9 mouse cellular contexts compared by ENCODE assay signal in the genomic region with DNA sequence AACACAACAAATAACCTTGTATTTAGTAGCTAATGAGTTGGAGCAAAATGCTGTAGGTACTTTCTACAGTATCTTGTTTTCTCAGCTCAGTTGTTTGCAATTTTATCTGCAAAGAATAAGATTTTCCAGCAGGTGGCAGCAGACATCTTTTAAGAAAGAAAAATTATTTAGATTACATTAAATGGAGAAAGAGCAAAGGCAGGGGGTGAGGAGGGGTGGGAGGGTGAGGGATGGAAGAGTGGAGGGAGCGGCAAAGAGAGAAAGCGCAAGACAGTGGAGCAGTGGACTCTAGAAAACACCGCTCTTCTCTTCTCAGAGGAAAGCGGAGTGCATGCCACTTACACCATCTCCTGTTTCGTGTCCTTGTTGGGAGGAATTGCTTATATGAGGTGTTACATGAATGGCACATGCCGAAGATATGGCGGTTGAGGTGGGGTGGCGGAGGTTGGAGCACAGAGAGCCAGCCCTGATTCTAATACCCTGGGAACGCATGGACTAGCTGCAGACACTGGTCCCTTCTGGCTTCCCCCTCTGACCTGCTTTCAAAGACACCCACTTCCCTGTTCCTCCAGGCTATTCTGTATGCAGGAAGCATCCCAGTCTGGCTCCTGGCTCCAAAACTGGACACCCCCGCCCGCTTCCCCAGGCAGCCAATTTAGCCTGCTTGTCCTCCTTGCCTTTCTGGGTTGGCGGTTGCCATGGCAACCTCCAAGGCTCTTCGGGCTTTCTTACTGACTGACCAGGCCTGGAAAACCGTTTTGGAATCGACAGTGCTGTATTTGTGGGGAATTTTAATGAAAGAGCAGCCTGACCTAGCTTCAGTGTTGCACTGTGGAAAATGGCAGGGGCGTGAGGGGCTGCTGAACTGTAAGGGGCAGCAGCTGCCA.
DNase-seq lines count a peak whose midpoint lies in the region; ATAC-seq and TF ChIP-seq lines count a peak whose summit lies in the region.
"Had no signal": no experiment of that assay in that cellular context is flagged by ENCODE, and none has a peak within 500 bp of the region (broad histone marks: within the 10 kb centered on the region; RNA-seq: fewer than 3 reads in every experiment).

No protein-coding gene starts in this region.

- WGBS in kidney, embryonic 14.5 days = 25% methylated on average over 16 of the region's 16 CpGs
- WGBS in intestine, embryonic 14.5 days = 22% methylated on average over 16 of the region's 16 CpGs
- 21% methylated on average over 16 of the region's 16 CpGs for WGBS in limb, embryonic 11.5 days
- 3% methylated on average over 16 of the region's 16 CpGs for WGBS in neural tube, embryonic 14.5 days
- 53% methylated on average over 16 of the region's 16 CpGs for WGBS in thymus, adult 2 months

- H3K4me2 ChIP-seq in kidney, embryonic 14.5 days (replicated peaks; ENCODE audit: low read depth, low read length) = peak overlapping the region; percentile 46
- H3K4me2 ChIP-seq in intestine, embryonic 14.5 days (ENCODE audit: low read length) = peak overlapping the region; percentile 50
- peak overlapping the region; percentile 48 for H3K4me2 ChIP-seq in limb, embryonic 11.5 days (ENCODE audit: low read depth, severe bottlenecking)
- peak overlapping the region; percentile 52 for H3K4me2 ChIP-seq in neural tube, embryonic 14.5 days (ENCODE audit: low read depth, low read length)

- TF ChIP-seq POLR2A in cortical plate, adult 2 months (IDR thresholded peaks at IDR 0.05; ENCODE audit: extremely low read depth, insufficient read depth, low read length) = no peak
- no peak for TF ChIP-seq POLR2A in thymus, adult 2 months (IDR thresholded peaks at IDR 0.05; ENCODE audit: control insufficient read depth, extremely low read depth, insufficient read depth, low read length, poor library complexity)

- H3K27me3 ChIP-seq in kidney, embryonic 14.5 days (ENCODE audit: control insufficient read depth, insufficient read depth, low read length) = no peaks in the 10 kb centered on the region
- H3K27me3 ChIP-seq in intestine, embryonic 14.5 days (replicated peaks; ENCODE audit: control insufficient read depth, insufficient read depth, low read length) = no peaks in the 10 kb centered on the region
- H3K27me3 ChIP-seq in limb, embryonic 11.5 days (ENCODE audit: control insufficient read depth, insufficient read depth, low read length) = no peaks in the 10 kb centered on the region
- H3K27me3 ChIP-seq in neural tube, embryonic 14.5 days (ENCODE audit: control insufficient read depth, insufficient read depth, low read length) = no peaks in the 10 kb centered on the region
- H3K27me3 ChIP-seq in thymus, adult 2 months (ENCODE audit: control insufficient read depth, insufficient read depth, low read length) = no peaks in the 10 kb centered on the region

- no peak for DNase-seq in kidney, adult 8-10 months
- peak; percentile 68 for DNase-seq in gastrocnemius, postnatal 14 days
- DNase-seq in intestine, embryonic 14.5 days (ENCODE audit: low spot score) = peak; percentile 65
- DNase-seq in limb, embryonic 11.5 days (ENCODE audit: low spot score) = peak; percentile 74
- DNase-seq in thymus, adult 2 months = no peak

- no peaks in the 10 kb centered on the region for H3K36me3 ChIP-seq in kidney, embryonic 14.5 days (ENCODE audit: control insufficient read depth, insufficient read depth, low read length)
- H3K36me3 ChIP-seq in intestine, embryonic 14.5 days (ENCODE audit: control insufficient read depth, insufficient read depth, low read length) = no peaks in the 10 kb centered on the region
- H3K36me3 ChIP-seq in limb, embryonic 11.5 days (ENCODE audit: control insufficient read depth, insufficient read depth, low read length) = no peaks in the 10 kb centered on the region
- H3K36me3 ChIP-seq in neural tube, embryonic 14.5 days (ENCODE audit: control insufficient read depth, insufficient read depth, low read length) = no peaks in the 10 kb centered on the region
- no peaks in the 10 kb centered on the region for H3K36me3 ChIP-seq in thymus, adult 2 months (ENCODE audit: control insufficient read depth, insufficient read depth, low read length)
- H3K36me3 ChIP-seq: G1E had no signal

- TF ChIP-seq CTCF in cortical plate, adult 2 months (IDR thresholded peaks at IDR 0.05; ENCODE audit: extremely low read depth, insufficient read depth, low read length) = 0 out of 2 replicates have a peak, but pooled peaks have one; percentile 15
- no peak for TF ChIP-seq CTCF in thymus, adult 2 months (IDR thresholded peaks at IDR 0.05; ENCODE audit: borderline replicate concordance, control insufficient read depth, extremely low read depth, insufficient read depth, low read length, poor library complexity)

- intact Hi-C loops in gastrocnemius, postnatal 14 days (cut with DNase I; ENCODE audit: low total_unique reads) = no loop called here

- H3K4me3 ChIP-seq in kidney, embryonic 14.5 days (ENCODE audit: low read length) = peak overlapping the region; percentile 24
- H3K4me3 ChIP-seq in cortical plate, adult 2 months (ENCODE audit: insufficient read depth, low read length) = peak overlapping the region; percentile 42
- peak overlapping the region; percentile 23 for H3K4me3 ChIP-seq in intestine, embryonic 14.5 days (ENCODE audit: low read depth, low read length)
- peak overlapping the region; percentile 16; the same call in 1 of the 2 replicates for H3K4me3 ChIP-seq in limb, embryonic 11.5 days (ENCODE audit: low read depth, low read length)
- peak overlapping the region; percentile 28 for H3K4me3 ChIP-seq in neural tube, embryonic 14.5 days (ENCODE audit: low read depth, low read length)
- no peak overlapping the region for H3K4me3 ChIP-seq in thymus, adult 2 months (ENCODE audit: control insufficient read depth, insufficient read depth, low read length)

- H3K9me3 ChIP-seq in kidney, embryonic 14.5 days (ENCODE audit: control insufficient read depth, low read length) = no peaks in the 10 kb centered on the region
- H3K9me3 ChIP-seq in intestine, embryonic 14.5 days (ENCODE audit: control insufficient read depth, low read length) = no peaks in the 10 kb centered on the region
- no peaks in the 10 kb centered on the region for H3K9me3 ChIP-seq in limb, embryonic 11.5 days (ENCODE audit: control insufficient read depth, low read length)
- H3K9me3 ChIP-seq in neural tube, embryonic 14.5 days (ENCODE audit: control insufficient read depth, low read length) = no peaks in the 10 kb centered on the region
- H3K9me3 ChIP-seq: G1E had no signal

- H3K27ac ChIP-seq in kidney, embryonic 14.5 days (ENCODE audit: low read depth, low read length) = no peak overlapping the region
- peak overlapping the region; percentile 86 for H3K27ac ChIP-seq in cortical plate, adult 2 months (ENCODE audit: insufficient read depth, low read length)
- no peak overlapping the region for H3K27ac ChIP-seq in intestine, embryonic 14.5 days (ENCODE audit: low read depth)
- peak overlapping the region; percentile 22 for H3K27ac ChIP-seq in limb, embryonic 11.5 days (replicated peaks; ENCODE audit: low read depth, low read length)
- H3K27ac ChIP-seq in neural tube, embryonic 14.5 days (ENCODE audit: low read depth, low read length) = peak overlapping the region; percentile 86
- H3K27ac ChIP-seq in thymus, adult 2 months (ENCODE audit: control insufficient read depth, insufficient read depth, low read length) = no peak overlapping the region

- H3K9ac ChIP-seq in kidney, embryonic 14.5 days (ENCODE audit: low read depth, low read length) = no peak overlapping the region
- no peak overlapping the region for H3K9ac ChIP-seq in intestine, embryonic 14.5 days (ENCODE audit: low read length)
- peak overlapping the region; percentile 37 for H3K9ac ChIP-seq in limb, embryonic 11.5 days (ENCODE audit: low read length)
- H3K9ac ChIP-seq in neural tube, embryonic 14.5 days (replicated peaks; ENCODE audit: low read depth, low read length) = peak overlapping the region; percentile 43

- H3K4me1 ChIP-seq in kidney, embryonic 14.5 days (ENCODE audit: control insufficient read depth, insufficient read depth, low read length) = no peaks in the 10 kb centered on the region
- H3K4me1 ChIP-seq in cortical plate, adult 2 months (ENCODE audit: control insufficient read depth, insufficient read depth, low read length) = peaks cover 2% of the 10 kb centered on the region; the same call in 1 of the 2 replicates
- H3K4me1 ChIP-seq in intestine, embryonic 14.5 days (replicated peaks; ENCODE audit: control insufficient read depth, insufficient read depth, low read length) = no peaks in the 10 kb centered on the region
- H3K4me1 ChIP-seq in limb, embryonic 11.5 days (ENCODE audit: control insufficient read depth, insufficient read depth, low read length) = peaks cover 3% of the 10 kb centered on the region; the same call in 1 of the 2 replicates
- peaks cover 13% of the 10 kb centered on the region; the same call in 1 of the 2 replicates for H3K4me1 ChIP-seq in neural tube, embryonic 14.5 days (ENCODE audit: control insufficient read depth, insufficient read depth, low read length)
- H3K4me1 ChIP-seq in thymus, adult 2 months (replicated peaks; ENCODE audit: control insufficient read depth, insufficient read depth, low read length) = no peaks in the 10 kb centered on the region

- ATAC-seq in kidney, embryonic 14.5 days (ENCODE audit: low FRiP score, low TSS enrichment) = peak; percentile 60
- 0 out of 2 replicates have a peak, but pooled peaks have one; percentile 27 for ATAC-seq in intestine, embryonic 14.5 days (replicated peaks; ENCODE audit: low FRiP score, low TSS enrichment, low read depth)
- peak; percentile 70 for ATAC-seq in limb, embryonic 11.5 days (ENCODE audit: insufficient number of reproducible peaks, low FRiP score, low TSS enrichment, low read depth)
- peak; percentile 95 for ATAC-seq in neural tube, embryonic 14.5 days (ENCODE audit: low read depth)

Comparison
In these comparisons a context has a peak if more than half of its experiments do, and no peak if none do; other contexts are left out.
1. ATAC-seq: peak in every context shown above with its lines; median percentile 95 in neural tube, embryonic 14.5 days; 70 in limb, embryonic 11.5 days; 60 in kidney, embryonic 14.5 days; 27 in intestine, embryonic 14.5 days.
2. H3K27ac ChIP-seq: peak in cortical plate, adult 2 months (single experiment), limb, embryonic 11.5 days (single experiment) and neural tube, embryonic 14.5 days (single experiment); none in kidney, embryonic 14.5 days (single experiment), intestine, embryonic 14.5 days (single experiment) and thymus, adult 2 months (single experiment).
3. H3K9ac ChIP-seq: peak in limb, embryonic 11.5 days (single experiment) and neural tube, embryonic 14.5 days (single experiment); none in kidney, embryonic 14.5 days (single experiment) and intestine, embryonic 14.5 days (single experiment).
4. DNase-seq: peak in gastrocnemius, postnatal 14 days (single experiment), intestine, embryonic 14.5 days (single experiment) and limb, embryonic 11.5 days (single experiment); none in kidney, adult 8-10 months (0 of 2) and thymus, adult 2 months (single experiment).
5. Peak in every context shown above with its lines, with median percentiles within 50 percentile points of each other: H3K4me2 ChIP-seq.